Mouse (Mus musculus): ENCODE results near the gene Cytip.
"Not testable (repeated sequence)": the region's sequence is repeated elsewhere in the genome, so short reads cannot be mapped to it uniquely, and the experiment has no call there.

The Cytip gene

DNA sequence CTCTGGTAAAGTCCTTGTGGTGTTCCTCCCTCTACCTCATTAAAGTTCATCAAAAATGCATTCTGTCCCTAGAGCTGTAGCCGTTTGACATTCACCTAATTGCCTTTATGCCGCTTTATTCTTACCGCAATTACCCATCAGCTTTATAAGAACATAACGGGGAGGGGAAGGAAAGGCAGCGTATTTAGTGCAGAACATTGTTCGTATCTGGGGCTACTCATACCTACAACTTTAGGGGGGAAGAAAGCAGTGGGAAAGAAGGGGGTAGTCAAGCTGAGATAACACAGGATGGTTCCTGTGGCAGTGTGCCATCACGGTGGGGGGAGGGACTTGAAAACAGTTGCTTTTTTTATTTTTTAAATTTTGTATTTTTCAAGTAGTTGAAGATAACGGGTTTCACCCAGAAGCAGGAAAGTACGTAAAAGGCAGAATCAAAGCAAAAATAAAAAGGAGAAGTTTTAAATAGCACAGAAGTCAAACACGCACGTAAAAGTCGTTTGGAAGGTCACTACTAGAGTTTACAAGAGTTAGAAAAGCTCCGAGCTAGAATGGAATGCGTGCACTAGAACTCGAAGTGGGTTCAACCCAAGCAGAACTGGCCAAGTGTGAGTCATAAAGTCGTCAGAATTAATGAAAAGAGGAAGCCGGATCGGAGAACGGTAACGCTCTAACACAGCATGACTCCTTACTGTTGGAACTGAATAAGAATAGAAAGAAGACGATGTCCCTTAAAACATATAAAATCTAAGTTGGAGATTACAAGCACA, 34.6 kb downstream of the Cytip start:
- no peak for DNase-seq

DNA sequence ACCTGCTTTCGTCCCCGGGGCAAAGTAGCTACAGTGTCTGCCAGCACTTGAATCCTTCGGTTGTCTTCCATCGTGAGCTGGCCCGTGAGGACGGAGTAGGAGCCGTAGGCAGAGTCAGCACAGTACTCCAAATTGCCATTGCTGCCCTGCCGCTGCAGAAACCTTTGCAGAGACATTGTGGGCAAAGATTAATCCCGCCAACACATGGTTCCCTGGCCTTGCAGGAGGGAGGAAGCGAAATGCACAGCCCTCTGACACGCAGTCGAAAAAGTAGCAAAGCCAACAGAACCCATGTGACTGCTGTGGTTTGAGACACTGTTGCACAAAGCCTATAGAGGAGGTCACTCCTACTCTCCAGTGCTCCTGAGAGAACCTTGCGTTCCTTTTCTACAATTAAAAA, 35.5 kb downstream of the Cytip start:
- DNase-seq: no peak

DNA sequence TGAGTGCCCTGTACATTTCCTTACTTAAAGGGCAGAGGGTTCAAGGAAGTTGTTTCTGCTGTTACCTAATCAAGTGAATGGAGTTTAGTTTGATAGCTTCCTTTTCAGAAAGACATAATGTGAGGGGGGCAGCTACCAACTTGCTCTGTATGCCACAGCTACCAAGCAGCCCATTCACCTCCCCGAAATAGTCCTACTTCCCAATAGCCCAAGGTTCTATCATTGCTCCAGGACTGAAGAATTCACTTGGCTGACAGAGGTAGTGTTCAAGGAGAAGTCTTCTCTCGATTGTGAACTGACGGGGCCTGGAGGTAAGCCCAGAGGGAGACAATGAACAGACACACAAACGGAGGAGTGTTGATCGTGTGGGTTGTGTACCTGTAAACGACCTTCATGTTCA, 36.2 kb downstream of the Cytip start:
- no peak for DNase-seq

DNA sequence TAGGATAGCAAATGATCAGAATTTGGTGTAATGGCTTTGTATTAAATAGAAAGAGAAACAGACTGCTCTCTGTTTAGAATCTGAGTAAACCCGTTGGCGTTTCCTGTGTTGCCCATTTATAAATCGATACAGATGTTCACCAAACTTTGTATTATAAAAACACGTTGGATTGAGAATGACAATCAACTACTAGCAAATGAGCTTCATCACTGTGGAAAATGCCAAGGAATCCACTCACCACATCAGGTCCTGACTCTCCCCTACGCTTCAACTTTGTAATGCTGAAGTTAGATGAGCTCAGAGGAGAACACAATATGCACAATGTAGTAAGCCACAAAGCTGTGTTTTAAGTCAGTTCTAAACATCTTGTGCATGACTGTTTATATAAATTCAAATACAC, 36.8 kb downstream of the Cytip start:
- DNase-seq: no peak

DNA sequence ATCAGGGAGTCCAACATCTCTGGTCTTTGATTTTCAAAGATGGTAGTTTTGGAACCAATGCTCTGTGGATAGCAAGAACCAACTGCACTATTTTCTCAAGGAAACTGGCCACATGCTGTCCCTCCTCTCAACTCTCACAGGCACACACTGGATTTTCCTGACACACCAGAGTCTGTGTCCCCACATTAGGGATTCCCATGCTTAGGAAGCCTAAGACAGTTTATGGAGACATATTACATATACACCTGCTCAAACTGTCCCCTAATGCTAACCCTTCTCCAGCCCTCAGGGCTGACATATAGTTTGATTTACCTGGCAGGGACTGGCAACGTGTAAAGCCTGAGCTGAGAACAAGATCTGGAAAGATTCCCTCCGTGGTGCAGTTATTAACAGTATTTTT, 37.2 kb downstream of the Cytip start:
- DNase-seq: no peak

DNA sequence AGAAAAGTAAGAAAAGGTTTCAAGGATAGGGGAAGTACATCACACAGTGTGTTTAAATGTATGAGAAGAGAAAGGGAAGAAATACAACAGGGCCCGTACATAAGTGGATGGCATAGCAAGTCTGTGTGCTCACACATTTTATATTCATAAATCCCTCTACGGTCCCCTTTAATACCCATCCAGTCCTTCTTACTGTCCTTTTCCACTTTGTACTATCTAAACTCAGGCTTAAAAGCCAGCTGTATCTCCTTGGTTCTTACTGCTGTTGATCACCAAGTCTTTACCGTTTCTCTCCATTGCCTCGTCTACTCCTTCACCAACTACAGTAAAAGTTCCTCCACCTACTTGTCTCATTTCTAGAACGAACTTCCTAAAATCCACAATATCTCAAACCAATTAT, 37.9 kb downstream of the Cytip start:
- no peak for DNase-seq

DNA sequence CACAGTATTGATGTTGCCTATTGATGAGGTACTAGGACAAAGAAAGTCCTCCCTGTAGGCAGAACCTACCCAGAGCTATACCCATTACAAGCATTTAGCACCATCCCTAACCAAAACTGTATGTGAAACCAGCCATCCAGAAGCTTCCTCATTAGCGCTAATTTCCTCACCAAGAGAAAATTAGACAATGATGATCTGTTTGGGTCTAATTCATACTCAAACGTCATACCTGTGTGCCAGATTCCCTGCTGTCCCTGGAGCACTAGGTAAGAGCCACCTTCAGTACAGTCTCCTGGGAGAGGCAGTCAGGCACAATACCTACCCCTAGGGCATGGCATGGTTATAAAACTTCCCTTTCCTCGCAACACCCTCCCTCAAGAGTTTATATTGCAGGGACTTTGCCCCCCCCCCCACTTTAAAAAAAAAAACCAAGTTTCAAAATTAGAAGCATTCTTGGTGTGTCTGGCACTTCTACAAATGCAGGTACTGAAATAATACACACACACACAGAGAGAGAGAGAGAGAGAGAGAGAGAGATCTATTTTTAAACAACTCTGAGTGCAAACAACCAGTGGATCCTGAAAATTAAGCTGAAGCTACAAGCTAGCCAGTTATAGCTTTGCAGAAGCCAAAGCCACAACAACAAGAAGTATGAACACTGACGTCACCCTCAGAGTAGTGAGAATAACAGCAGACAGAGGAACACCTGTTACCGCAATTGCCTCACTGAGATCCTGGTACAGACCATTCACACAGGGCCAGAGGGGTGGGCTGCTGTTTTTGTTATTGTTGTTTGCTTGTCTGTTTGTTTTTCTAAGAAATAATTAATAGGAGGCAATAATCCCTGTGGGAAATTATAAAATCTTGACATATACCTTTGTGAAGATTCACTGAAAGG, 38.6 kb downstream of the Cytip start:
- DNase-seq: no peak

DNA sequence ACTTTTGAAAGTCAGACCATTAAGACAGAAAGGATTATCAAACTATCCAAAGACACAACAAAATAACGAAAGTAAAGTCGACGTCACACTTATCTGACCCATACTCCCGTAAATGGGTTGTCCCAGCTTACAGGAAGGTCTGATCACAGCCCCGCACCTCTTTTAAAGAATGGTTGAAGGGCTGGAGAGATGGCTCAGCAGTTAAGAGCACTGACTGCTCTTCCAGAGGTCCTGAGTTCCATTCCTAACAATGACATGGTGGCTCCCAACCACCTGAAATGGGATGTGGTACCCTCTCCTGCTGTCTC, 39.3 kb downstream of the Cytip start:
- no peak for DNase-seq

DNA sequence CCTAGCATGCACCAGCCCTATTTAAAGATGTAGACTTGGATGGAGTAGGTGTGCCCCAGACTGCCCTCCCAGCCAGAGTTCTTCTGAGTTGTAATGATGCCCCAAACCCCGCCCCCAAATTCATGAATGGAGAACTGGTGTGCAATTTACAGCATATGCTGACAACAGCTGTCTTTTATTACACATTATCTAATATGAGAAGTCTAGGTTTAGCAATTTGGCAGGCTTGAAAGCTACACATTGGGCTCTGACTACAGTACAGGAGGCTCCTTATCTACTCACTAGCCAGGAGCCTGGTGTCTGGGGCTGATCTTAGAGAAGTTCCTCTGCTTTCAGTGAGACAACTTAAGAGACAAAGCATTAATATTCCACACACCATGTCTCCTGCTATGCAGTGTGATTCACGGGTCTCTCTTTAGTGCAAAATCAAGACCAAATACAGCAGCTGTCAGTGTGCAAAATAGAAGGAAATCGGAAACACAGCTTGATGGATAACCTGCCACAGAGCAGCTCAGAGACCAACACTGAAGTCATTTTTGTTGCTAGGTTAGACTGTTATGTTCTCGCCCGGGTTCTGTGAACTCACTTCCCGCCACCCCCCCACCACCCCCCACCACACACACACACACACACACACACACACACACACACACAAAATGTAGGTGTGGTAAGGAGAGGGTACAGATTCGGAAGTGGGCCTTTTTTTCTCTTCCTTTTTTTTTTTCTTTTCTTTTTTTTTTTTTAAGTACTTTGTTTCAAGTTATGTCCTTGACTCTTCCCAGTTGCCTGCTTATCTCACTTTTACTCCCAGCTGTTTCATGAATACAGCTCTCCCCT, 39.8 kb downstream of the Cytip start:
- no peak for DNase-seq

DNA sequence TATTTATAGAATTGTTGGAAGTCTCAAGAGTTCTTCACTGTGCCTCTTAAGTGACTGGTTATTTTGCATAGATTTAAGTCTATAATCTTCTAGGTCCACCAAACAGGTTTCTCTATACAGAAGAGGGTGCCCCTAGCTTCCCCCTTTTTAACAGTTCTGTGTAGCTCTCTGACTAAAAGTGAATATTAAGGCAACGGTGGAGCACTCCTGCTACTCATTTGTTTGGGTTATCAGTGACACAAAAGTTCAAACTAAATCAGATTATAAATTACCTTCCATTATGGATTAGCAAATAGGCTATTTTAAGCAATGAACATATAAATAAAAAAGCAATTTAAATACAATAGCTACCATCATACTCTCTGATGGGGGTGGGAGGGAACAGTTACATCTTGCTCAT, 40.8 kb downstream of the Cytip start:
- no peak for DNase-seq

DNA sequence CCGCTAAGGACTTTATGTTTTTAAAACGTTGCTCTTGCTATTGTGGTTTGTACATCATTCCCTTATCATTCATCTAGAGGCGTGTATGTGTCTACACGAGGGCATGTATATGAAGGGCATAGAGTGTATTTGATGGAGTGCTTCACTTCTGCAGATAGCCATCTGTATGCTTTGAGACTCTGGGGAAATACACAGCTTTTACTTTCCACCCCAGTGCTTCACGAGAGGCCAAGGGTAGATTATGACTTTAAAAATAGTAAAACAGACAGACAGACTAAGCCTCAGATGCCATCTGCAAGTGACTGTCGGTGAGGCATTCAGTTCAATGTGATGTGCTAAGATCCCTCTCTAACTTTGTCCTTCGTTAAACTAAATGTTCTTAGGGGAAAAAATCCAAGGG, 41.6 kb downstream of the Cytip start:
- no peak for DNase-seq

DNA sequence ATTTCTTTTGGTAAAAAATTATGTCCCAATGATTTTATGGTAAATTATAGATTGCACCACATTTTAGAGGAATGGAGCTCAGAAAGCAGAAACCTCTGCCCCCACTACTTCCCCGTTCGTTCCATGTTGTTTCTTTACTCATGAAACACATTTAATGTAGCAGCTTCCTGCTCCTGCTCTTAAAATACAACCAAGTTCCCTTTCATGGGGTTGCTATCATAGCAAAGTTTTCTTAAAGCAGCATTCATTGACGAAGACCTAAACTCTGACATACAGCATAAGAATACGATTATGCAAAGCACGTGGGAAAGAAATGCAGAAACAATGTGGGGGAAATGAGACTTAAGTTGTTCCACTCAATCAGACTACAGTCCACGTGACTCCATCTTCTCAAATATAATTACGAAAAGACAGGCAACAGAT, 45.3 kb downstream of the Cytip start:
- no peak for DNase-seq

DNA sequence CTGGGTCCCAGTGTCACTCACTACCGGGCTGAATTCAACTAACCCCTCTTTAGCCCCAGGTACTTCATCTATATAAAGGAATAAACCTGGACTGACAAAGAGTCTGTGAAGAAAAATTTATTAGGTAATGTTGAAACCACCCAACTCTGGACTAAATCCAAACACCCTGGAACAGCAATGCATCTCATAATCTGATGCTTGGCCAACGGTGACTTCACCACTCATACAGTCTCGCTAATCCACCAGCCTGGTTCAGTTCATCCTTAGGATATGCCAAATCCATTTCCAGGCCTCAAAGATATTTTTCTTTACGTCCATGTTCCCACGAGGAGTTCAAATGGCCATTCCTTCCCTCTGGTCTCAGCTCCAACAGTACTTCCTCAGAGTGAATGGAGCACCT, 48.8 kb downstream of the Cytip start:
- no peak for DNase-seq

DNA sequence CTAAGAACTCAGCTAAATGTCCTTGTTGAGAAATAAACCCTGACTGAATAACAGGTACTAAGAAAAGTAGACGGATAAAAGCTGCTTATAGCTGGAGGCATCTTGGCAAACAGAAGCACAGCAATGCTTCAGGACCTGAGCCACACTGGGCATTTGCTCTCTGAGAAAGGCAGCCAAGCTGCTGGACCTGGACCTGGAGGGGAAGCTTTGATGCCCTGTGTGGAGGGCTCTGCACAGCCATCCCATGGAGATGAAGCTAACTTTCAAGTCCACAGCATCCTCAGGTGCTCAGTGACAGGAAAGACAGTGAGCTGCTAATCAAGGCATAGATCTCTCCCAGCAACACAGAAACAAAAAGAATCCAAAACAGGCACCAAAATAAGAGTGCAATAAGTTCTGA, 54.8 kb downstream of the Cytip start:
- no peak for DNase-seq

DNA sequence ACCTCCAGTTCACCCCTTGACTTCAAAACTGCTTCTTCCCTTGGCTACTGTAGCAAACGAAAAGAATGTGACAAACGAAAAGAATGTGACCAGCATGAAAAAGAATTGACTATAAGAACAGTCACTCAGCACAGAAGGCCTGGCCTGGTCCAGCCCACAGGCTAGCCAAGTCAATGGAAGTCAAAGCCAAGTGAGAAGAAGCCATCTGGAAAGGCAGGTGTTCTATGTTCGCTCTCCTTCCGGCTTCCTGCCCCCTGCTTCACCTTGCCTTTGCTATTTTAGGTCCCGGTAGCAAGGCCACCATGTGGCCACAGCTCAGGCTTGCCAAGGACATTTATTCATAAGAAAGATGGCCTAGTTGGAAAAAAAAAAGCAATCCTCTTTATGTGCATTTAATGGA, 56.7 kb downstream of the Cytip start:
- no peak for DNase-seq

DNA sequence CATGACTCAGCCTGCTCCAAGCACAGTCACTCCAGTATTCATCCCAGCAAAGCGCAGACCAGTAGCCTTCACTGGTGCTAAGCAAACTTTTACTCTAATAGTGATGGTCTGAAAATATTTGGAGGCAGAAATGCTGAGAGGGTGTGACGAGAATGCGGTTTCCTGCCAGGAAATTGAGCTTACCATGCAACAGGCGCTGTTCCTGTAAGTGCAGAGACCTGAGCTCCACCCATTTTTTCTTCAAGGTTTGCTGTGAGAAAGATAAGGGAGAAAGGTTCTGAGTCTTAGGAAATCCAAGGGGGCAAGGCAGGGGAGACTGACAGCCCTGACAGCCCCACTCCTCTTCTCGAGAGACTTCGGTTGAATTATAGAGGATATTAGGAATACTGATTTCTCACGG, 57.7 kb downstream of the Cytip start:
- no peak for DNase-seq

DNA sequence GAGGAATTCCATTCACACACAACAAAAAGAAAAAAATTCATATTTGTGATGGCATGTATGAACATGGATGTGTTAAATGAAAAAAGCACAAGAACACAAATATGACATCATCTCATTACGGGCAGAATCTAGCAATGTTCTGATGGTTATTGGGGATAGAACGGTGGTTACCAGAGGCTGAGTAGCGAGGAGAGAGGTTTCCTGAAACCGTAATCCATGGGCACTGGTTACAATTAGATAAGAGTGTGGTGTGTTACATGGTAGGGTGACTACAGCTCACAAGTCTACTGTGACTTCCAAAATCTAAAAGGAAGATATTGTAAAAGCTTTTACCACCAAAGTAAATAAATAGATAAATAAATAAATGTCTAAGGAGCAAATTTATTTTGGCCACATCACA, 58.8 kb downstream of the Cytip start:
- DNase-seq: no peak

DNA sequence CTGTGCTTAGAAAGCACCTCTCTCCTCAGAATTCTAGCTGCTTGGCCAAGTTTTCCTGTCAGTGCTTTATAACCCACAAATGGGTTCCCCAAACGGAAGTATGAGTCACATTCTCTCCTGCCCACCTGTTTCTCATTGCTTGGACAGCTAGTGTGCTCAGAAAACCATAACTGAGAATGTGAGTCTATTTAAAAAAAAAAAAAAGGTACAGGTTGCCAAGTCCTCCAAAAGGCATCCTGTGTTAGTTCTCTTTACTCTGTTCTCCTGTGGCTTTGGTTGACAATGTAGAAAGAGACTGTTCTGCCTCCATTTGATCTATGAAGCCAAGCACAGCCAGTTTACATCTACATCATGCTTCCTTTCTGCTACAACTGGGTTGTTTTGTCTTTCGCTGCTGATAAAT, 60.3 kb downstream of the Cytip start:
- peak; percentile 52 for DNase-seq

DNA sequence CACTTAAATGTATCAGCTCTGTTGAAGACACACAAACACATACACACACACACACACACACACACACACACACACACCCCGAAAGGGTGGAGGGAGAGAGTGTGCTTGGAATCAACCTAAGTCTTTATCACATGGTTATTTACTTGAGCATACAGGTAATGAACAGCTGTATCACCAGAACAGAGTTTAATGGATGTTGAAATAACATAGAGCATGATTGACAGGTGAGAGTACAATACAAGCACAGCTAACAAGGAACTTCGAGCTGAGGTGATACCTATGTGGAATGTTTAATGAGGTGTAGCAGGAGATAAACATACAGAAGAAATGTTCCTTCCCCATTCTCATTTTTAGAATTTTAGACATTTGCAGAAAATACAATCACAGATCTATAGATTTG, 62.7 kb downstream of the Cytip start:
- no peak for DNase-seq

DNA sequence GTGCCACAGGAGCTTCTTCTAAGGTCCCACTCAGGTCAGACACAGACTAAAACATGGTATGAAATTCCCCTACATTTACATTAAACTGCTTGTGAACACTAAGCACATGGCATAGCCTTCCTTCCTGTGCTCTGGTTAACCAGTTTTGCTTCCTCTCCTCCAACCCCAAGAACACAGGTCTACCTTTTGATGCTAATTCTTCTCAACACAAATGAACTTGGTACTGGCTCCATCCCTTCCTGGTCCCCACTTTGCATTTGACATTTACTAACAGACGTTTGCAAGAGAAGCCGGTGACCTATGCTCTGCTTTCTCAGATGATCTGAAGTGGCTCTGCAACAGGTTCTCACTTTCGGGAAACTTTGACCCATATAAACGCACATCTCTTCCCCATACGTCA, 65.4 kb downstream of the Cytip start:
- no peak for DNase-seq

DNA sequence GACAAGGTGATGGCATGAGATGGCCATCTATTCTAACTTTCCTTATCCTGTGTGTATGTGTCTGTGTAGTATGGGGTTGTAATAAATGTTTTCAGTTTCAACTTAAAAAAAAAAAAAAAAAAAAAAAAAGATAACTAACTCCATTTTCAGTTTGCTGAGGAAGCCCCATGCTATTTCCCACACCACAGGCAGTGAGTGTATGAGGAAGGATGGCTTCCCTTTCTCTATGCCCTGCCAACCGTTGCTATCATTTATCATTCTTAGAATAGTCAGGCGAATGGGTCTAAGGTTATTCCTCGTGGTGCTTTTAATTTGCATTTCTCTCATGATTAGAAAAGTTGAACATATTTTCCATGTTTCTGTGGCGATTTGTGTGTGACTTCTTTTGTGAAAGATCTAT, 84.2 kb downstream of the Cytip start:
- no peak for DNase-seq

DNA sequence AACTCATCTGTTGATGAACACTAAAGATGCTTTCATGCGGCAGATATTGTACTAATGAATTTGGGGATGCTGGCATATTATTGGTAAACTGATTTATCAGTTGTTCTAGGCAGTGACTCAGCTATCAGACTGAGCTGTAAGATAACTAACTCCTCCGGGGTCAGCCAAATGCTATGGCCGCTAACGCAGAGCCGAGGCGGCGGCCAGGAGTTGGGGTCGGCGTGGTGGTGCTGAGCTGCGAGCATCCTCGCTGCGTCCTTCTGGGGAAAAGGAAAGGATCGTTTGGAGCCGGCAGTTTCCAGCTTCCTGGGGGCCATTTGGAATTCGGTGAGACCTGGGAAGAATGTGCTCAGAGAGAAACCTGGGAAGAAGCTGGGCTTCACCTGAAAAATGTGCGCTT, 87.4 kb downstream of the Cytip start:
- not testable (repeated sequence) for DNase-seq

DNA sequence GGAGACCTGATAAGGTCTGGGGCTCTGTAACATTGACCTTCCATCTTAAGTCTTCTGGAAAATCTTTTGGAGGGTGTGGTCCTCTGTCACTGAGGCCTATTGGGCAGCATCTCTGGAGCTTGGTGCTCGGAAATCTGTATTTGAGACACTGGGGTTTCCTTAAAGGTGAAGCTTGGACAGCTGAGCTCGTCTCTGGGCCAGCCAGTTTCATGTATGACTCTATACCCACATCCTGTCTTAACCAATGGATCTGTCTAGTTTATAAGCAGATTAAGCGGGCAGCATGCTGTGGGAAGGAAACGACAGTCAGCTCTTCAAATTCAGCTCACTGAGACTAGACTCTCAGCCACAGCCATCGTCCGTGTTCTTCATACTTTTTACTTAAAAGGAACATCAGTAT, 88.3 kb downstream of the Cytip start:
- no peak for DNase-seq

DNA sequence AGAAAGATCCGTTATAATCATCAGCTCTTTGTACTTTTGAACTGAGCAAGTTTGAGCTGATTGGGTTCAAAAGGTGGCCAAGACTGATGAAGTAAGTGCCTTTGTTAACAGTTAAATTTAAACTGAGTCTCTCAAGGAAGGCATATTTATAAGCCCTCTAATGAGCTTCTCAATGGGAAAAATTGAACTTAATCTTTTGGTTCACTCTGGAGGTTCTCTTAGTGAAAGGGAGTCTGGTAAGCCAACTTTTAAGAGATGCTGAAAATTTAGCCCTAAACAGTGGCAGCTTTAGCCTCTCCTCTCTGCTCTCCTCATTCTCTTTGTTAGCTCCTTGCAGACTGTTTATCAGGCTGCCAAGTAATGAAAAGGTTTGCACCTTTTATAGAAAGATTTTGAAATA, 100.5 kb downstream of the Cytip start:
- no peak for DNase-seq

All from right cerebral cortex, adult 18-20 months (tissue).